Mouse (Mus musculus): ENCODE measurements around the gene Tmcc3. TPM values are rescaled to one million over a fixed set of nuclear protein-coding genes. Genes with fewer than 3 reads are reported as not detected.

Tmcc3 gene
- total and polyA plus RNA-seq, 3 experiments = 11.3 to 30.1 (median 23.1) TPM

GRCm38 (mm10) chr10:94500877-94501273 is 189.1 kb downstream of the Tmcc3 start:
- H3K9me3 ChIP-seq (replicated peaks; ENCODE audit: low read length) = no peaks in the 10 kb centered on the region

GRCm38 (mm10) chr10:94501796-94502195 is 190.0 kb downstream of the Tmcc3 start:
- Histone ChIP-seq H3K4me1 (ENCODE audit: control insufficient read depth in 1 of 2, insufficient read depth in 2 of 2) (peaks cover 7 to 22% of the 10 kb centered on the region in 2 experiments; a peak in 3 of 4 replicates), H3K4me3 (replicated peaks in 1 of 3; ENCODE audit: low read depth in 2 of 3, low read length in 2 of 3, poor library complexity in 1 of 3) (no peak overlapping the region), H3K9ac (ENCODE audit: insufficient read depth, low read depth) (no peak overlapping the region), H3K36me3 (replicated peaks in 1 of 2; ENCODE audit: control insufficient read depth in 1 of 2, insufficient read depth in 1 of 2, low read length in 1 of 2) (peaks cover 10 to 48% of the 10 kb centered on the region in 2 experiments), H3K79me2 (replicated peaks; ENCODE audit: control insufficient read depth, extremely low read depth, insufficient read depth, poor library complexity, severe bottlenecking) (peaks cover 2% of the 10 kb centered on the region; the same call in 1 of the 2 replicates), H3K4me2 (ENCODE audit: insufficient read depth, low read depth, poor library complexity, severe bottlenecking) (no peak overlapping the region), H3K9me3 (replicated peaks; ENCODE audit: low read length) (no peaks in the 10 kb centered on the region), H3K27ac (ENCODE audit: insufficient read depth, low read depth) (no peak overlapping the region), H3K27me3 (replicated peaks) (no peaks in the 10 kb centered on the region)
- dilution Hi-C loops (cut with MboI; ENCODE audit: extremely low pct_ligation_motif_present, extremely low pct_unique_long_range_greater_than_20kb, low sequenced_read_pairs) (no loop called here), in situ Hi-C loops (cut with MboI; ENCODE audit: low pct_ligation_motif_present, low pct_unique_long_range_greater_than_20kb, low sequenced_read_pairs) (no loop called here)
- TF ChIP-seq HCFC1 (IDR thresholded peaks at IDR 0.05; ENCODE audit: low read depth, low read length) (no peak), ETS1 (conservative IDR thresholded peaks at IDR 0.05; ENCODE audit: low read depth, low read length) (no peak), MAX (IDR thresholded peaks at IDR 0.05; ENCODE audit: low read length) (no peak), CHD1 (IDR thresholded peaks at IDR 0.05; ENCODE audit: low read depth, low read length) (no peak), MYC (IDR thresholded peaks at IDR 0.05; ENCODE audit: low read depth, low read length) (no peak), CHD2 (IDR thresholded peaks at IDR 0.05; ENCODE audit: low read length) (no peak), NELFE (IDR thresholded peaks at IDR 0.05; ENCODE audit: low read depth, low read length) (no peak), BHLHE40 (IDR thresholded peaks at IDR 0.05; ENCODE audit: low read depth, low read length) (no peak), RAD21 (IDR thresholded peaks at IDR 0.05; ENCODE audit: low read depth, low read length) (no peak), IRF4 (IDR thresholded peaks at IDR 0.05; ENCODE audit: low read depth, low read length) (no peak), E2F4 (IDR thresholded peaks at IDR 0.05; ENCODE audit: insufficient replicate concordance, low read depth, low read length) (no peak), KAT2A (IDR thresholded peaks at IDR 0.05; ENCODE audit: insufficient replicate concordance, low read length) (no peak), MAZ (IDR thresholded peaks at IDR 0.05; ENCODE audit: low read depth, low read length) (no peak)
- DNase-seq (ENCODE audit: extremely low read depth) = no peak

More at GRCm38 (mm10) chr10:94500877-94501273, 189.1 kb downstream of the Tmcc3 start:
- Histone ChIP-seq H3K9ac (ENCODE audit: insufficient read depth, low read depth) (no peak overlapping the region), H3K4me3 (replicated peaks in 1 of 3; ENCODE audit: low read depth in 2 of 3, low read length in 2 of 3, poor library complexity in 1 of 3) (no peak overlapping the region), H3K79me2 (replicated peaks; ENCODE audit: control insufficient read depth, extremely low read depth, insufficient read depth, poor library complexity, severe bottlenecking) (peaks cover 2% of the 10 kb centered on the region; the same call in 1 of the 2 replicates), H3K27me3 (replicated peaks) (no peaks in the 10 kb centered on the region), H3K4me2 (ENCODE audit: insufficient read depth, low read depth, poor library complexity, severe bottlenecking) (no peak overlapping the region), H3K36me3 (replicated peaks in 1 of 2; ENCODE audit: control insufficient read depth in 1 of 2, insufficient read depth in 1 of 2, low read length in 1 of 2) (peaks cover 6 to 41% of the 10 kb centered on the region in 2 experiments), H3K27ac (ENCODE audit: insufficient read depth, low read depth) (no peak overlapping the region), H3K4me1 (ENCODE audit: control insufficient read depth in 1 of 2, insufficient read depth in 2 of 2) (peaks cover 7 to 29% of the 10 kb centered on the region in 2 experiments; a peak in 3 of 4 replicates)
- in situ Hi-C loops (cut with MboI; ENCODE audit: low pct_ligation_motif_present, low pct_unique_long_range_greater_than_20kb, low sequenced_read_pairs) (no loop called here), dilution Hi-C loops (cut with MboI; ENCODE audit: extremely low pct_ligation_motif_present, extremely low pct_unique_long_range_greater_than_20kb, low sequenced_read_pairs) (no loop called here)
- no peak for DNase-seq (ENCODE audit: extremely low read depth)
- TF ChIP-seq ZC3H11A (IDR thresholded peaks at IDR 0.05; ENCODE audit: low read depth, low read length) (no peak), EP300 (IDR thresholded peaks at IDR 0.05; ENCODE audit: low read length) (no peak), ETS1 (conservative IDR thresholded peaks at IDR 0.05; ENCODE audit: low read depth, low read length) (no peak), BHLHE40 (IDR thresholded peaks at IDR 0.05; ENCODE audit: low read depth, low read length) (no peak), RAD21 (IDR thresholded peaks at IDR 0.05; ENCODE audit: low read depth, low read length) (no peak)
